Comparison of ENCODE assay signal across 16 mouse cellular contexts in the genomic region with DNA sequence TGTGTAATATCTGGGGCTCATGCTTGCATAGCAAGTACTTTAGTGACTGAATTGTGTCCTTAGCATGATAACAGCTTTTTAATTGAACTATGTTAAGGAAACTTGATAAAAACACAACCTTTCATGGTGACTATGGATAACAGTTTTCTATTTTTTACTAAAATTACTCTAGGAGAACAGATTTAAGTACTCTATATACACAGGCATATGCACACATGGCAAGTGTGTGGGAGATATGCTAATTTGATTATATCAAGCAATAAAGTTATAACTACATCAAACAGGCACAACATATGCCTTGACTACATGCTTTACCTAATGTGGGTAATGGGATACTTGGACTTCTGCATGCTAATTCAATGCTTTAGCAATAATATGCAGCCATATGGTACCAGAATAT.
"Had no signal": no experiment of that assay in that cellular context is flagged by ENCODE, and none has a peak within 500 bp of the region (broad histone marks: within the 10 kb centered on the region; RNA-seq: fewer than 3 reads in every experiment).

No protein-coding gene starts in this region.

- H3K9ac ChIP-seq: neural tube, embryonic 13.5 days; neural tube, embryonic 15.5 days; stomach, embryonic 15.5 days had no signal

- H3K36me3 ChIP-seq: neural tube, embryonic 13.5 days; neural tube, embryonic 15.5 days; stomach, embryonic 15.5 days had no signal

- H3K4me2 ChIP-seq: neural tube, embryonic 13.5 days; neural tube, embryonic 15.5 days; stomach, embryonic 15.5 days had no signal

- H3K4me1 ChIP-seq: neural tube, embryonic 13.5 days; neural tube, embryonic 15.5 days; stomach, embryonic 15.5 days had no signal

- H3K4me3 ChIP-seq: neural tube, embryonic 13.5 days; neural tube, embryonic 15.5 days; stomach, embryonic 15.5 days had no signal

- DNase-seq: retina, postnatal 1 day; right cerebral cortex, adult 18-20 months; right cerebral cortex, postnatal 14 days; right cerebral cortex, postnatal 25 days; right cerebral cortex, postnatal 4 days; spleen, adult 18-20 months; thymus, adult 18-20 months; thymus, adult 2 months; thymus, postnatal 14 days; thymus, postnatal 25 days; thymus, postnatal 36 days; thymus, postnatal 4 days had no signal

- H3K27ac ChIP-seq: neural tube, embryonic 13.5 days; neural tube, embryonic 15.5 days; stomach, embryonic 15.5 days; stomach, postnatal 0 days had no signal

- H3K27me3 ChIP-seq: neural tube, embryonic 13.5 days; neural tube, embryonic 15.5 days; stomach, embryonic 15.5 days had no signal

- H3K9me3 ChIP-seq: neural tube, embryonic 13.5 days; neural tube, embryonic 15.5 days; stomach, embryonic 15.5 days had no signal
